Mouse (Mus musculus) lung, adult 18-20 months (tissue): ENCODE measurements around the gene Bnc2.

Experiments
- DNase-seq, 2 experiments: peaks; one replicate each; pipeline ENCODE4 v3.0.0; 2022; ENCODE audit warnings: mixed read lengths in 2 of 2

Bnc2 gene

GRCm38 (mm10) chr4:84310851-84311250 lies 364.2 kb downstream of the Bnc2 start:
- no peak for DNase-seq

DNA sequence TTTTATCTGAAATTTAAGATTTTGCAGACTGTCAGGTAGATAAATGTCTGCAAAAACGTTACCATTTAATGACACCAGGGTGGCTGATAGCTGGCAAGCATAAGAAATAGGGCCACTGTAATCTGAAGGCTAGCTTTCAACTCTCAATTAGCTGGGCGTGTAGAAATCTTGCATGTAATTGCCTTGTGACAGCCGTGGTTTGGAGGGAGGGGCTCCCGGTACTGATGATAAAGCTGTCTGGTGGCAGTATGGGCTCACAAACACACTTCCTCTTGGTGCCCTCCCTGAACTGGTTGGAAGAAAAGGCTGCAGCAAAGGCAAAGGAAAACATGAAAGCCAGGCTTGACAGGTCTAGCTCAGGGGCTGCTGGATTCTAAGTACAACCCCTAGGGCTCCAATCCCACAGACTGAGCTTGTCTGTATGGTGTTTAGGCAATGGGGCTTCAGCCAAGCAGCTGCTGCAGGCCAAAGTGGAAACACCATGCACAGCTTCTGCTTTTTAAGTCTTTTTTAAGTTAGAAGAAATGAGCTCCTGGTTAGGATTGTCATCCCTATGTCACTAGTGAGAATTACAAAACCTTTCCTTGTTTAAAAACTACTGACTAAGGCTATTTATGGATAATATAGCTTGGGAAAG lies 366.7 kb downstream of the Bnc2 start:
- no peak for DNase-seq

DNA sequence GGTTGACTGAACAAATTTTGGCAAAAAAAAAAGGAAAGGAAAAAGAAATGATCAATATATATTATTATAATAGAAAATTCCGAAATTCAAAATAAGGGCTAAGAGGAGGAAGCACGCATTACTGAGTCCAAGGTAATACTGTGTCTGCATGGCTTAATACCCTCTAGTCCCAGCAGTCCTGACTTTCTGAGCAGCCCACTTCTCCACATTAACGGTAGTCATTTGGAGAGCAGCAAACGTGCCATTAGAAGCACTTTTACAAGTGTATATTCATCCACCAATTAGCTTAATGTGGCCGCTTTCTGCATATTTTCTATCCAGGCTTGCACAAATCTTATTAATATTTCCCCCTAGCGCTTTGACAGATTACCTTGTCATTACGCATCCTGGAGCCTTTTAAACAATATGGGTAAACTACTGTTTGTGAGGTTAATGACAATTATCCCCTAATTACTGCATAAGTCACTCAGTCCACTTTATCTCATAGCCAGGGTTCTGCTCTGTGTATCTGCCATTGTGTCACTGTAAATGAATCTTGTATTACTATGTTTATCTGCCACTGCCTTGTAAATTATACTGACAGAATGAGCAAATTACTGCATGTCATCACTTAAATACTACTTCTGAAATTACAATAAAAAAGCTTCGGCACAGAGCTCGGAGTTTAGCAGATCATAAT lies 368.0 kb downstream of the Bnc2 start:
- DNase-seq, result no peak

GRCm38 (mm10) chr4:84302949-84303348 lies 372.1 kb downstream of the Bnc2 start:
- no peak for DNase-seq

- no peak for DNase-seq
These were observed 389.9 kb downstream of the Bnc2 start for GRCm38 (mm10) chr4:84285153-84285552.

GRCm38 (mm10) chr4:84282651-84283050 lies 392.4 kb downstream of the Bnc2 start:
- no peak for DNase-seq

DNA sequence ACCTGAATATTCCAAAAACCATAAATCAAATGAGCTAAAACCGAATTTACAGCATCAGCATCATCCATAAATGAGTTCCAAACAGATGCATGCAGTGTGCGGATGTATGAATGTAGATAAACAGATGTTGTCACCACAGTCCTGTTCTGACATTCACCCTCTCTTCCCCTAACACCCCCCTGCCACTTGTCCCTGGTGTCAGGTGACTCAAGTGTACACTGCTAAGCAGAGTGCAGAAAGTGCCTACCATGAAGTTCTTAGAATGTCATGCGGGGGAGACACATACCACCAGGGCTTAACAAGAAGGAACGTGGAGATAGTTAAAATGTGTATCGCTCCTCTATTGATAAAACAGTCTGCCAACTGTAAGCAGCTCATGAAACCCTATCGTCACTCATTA lies 396.9 kb downstream of the Bnc2 start:
- no peak for DNase-seq

GRCm38 (mm10) chr4:84276081-84276480 lies 399.0 kb downstream of the Bnc2 start:
- DNase-seq, result no peak

- no peak for DNase-seq
These were observed 400.9 kb downstream of the Bnc2 start for GRCm38 (mm10) chr4:84274158-84274557.

- DNase-seq, result peak in 1 of 2 experiments; percentile 6
These were observed 402.2 kb downstream of the Bnc2 start for GRCm38 (mm10) chr4:84272867-84273266.

DNA sequence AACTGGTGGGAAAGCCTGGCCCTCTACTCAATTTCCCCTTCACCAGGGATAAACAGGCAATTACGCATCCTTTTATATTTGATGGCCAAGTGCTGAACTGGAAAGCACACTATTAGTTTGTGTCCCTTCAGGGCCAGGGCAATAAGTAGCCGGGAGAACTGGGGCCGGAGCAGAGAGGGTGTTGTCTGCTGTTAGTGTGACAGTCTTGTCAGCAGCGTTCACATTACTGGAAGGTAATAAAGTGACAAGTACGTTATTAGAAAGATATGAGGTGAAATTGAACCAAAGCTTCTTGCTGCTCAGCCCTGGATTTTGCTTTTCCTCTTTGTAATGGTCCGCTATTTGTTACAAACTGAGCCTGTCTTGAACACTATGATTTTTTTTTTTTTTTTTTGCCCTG lies 405.2 kb downstream of the Bnc2 start:
- no peak for DNase-seq

DNA sequence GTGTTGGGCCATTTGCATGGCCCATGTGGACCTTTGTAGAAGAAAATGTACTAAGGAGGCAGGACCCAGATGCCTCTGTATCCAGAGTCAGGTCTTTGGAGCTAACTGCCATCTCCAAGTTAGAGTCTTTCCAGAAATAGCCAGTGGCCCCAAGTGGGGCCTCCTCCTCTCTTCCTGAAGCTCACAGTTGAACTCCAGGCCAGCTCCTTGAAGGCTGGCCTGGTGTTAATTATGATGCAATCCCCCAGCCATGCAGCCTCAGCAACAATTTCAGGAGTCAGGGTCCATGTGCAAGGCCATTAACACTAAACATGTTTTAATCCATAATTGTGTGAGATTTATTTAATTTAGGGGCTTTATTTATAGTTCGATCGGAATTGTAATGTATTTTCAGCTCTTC lies 427.7 kb downstream of the Bnc2 start:
- no peak for DNase-seq

- DNase-seq, result no peak
These were observed 442.7 kb downstream of the Bnc2 start for GRCm38 (mm10) chr4:84232346-84232745.

DNA sequence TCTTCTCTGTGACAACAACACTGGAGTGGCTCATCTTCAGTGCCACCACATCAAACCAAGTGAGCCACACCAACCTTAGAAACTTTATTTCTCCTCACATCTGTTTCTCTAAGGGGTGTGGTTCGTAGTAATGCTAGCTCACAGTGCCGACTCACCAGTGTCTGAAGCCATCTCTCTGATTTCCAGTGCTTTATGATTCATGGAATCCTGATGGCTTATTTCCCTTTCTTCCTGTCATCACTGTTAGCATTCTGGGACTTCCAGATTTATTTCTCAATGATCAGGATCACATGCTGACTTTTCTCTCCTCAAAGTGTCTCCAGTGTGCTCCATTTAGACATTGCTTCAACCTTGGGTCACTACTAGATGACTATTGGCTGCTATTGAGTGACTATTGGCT lies 443.8 kb downstream of the Bnc2 start:
- DNase-seq, result no peak

GRCm38 (mm10) chr4:84229189-84229960 lies 445.7 kb downstream of the Bnc2 start:
- DNase-seq, result no peak

DNA sequence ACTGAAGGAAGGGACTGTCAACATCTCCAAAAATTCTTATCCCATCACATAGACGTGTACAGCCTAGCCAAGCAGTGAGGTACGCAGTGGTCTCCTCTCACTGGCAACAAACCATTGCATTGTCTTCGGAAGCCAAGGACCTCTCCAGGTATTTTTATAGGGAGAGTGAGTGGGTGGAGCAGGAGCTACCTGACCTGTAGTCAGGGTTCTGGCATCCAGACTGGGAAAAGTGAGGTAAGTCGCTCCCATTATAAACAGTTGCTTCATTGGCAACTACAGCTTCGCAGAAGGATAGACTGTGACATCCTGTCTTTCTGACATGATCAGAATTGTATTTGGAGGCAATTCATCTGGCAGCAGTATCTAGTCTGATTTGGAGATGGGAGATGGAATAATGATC lies 446.5 kb downstream of the Bnc2 start:
- no peak for DNase-seq
